ENCODE assay signal across 8 mouse cellular contexts in the genomic region with DNA sequence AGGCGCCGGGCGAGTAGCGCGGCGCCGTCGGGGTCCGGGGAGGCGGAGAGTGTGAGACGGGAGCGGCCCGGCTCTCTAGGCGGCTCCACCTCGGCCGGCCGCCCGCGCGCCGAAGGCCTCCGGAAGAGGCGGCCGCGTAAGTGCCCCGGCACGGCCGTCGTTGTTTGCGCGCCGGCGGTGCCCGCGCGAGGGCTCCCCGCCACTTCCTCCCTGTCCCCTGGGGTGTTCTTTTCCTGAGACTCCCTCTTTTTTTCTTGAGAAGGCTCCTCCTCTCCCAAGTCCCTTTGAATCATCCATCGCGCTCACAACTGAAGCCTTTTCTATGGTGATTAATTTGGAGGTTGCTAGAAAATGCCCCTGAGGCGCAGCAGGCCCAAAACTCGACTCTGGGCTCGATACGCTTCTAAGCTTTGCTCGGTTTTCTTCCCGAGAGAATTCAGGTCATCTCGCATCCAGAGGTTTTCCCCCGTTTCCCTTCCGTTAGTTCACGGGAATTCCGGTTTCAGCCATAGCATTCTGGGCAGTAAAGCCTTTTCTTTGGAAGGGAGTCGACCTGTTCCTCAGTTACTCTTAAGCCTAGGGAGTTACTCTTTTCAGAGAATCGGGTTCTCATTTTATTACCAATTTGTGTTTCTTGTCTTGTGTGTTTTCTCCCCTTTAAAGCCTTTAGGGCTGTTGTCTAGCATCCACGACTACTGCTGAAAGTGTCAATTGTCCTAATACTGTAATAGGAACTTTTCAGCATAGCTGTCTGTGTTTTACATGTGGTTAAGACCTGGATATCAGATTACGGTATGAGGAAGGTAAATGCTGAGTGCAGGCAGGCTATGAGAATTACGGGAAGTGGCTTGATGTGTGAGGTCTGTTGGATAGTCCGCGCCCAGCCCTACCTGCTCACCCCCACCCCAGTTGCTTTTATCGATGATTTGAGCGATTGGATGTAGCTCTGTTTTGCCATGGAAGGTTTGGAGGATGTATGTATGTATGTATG. TPM values are rescaled to one million over a fixed set of nuclear protein-coding genes. Genes with fewer than 3 reads are reported as not detected.
DNase-seq lines count a peak whose midpoint lies in the region; ATAC-seq and TF ChIP-seq lines count a peak whose summit lies in the region.

No protein-coding gene starts in this region.

- peak overlapping the region; percentile 77 for H3K4me3 ChIP-seq in liver, adult 2 months (ENCODE audit: insufficient read depth, low read depth, low read length)

- DNase-seq in spleen, postnatal 10 days (ENCODE audit: low spot score in 2 of 2) = peak; percentile 38 to 49
- no peak for DNase-seq in spleen, adult 18-20 months
- DNase-seq in brain, embryonic 14.5 days (ENCODE audit: low read depth) = peak; percentile 44
- peak; percentile 45 for DNase-seq in liver, adult 2 months (ENCODE audit: extremely low read depth, low read depth, low spot score)
- DNase-seq in neural tube, embryonic 10.5 days (ENCODE audit: extremely low spot score, low spot score) = peak; percentile 28
- no peak for DNase-seq in yolk sac, embryonic 10.5 days (ENCODE audit: low spot score)
- no peak for DNase-seq in ovary, adult 18-20 months (ENCODE audit: low spot score)

- peak overlapping the region; percentile 87 for H3K27ac ChIP-seq in liver, adult 2 months (replicated peaks; ENCODE audit: insufficient read depth, low read depth, low read length)

- TF ChIP-seq CTCF in brain, embryonic 14.5 days (IDR thresholded peaks at IDR 0.05; ENCODE audit: borderline replicate concordance, extremely low read depth, insufficient read depth, insufficient read length) = no peak
- TF ChIP-seq CTCF in liver, adult 2 months (IDR thresholded peaks at IDR 0.05; ENCODE audit: low read depth, low read length) = no peak

- no peaks in the 10 kb centered on the region for H3K27me3 ChIP-seq in liver, adult 2 months (ENCODE audit: control insufficient read depth, insufficient read depth, low read length)

- no peaks in the 10 kb centered on the region for H3K36me3 ChIP-seq in liver, adult 2 months (ENCODE audit: control insufficient read depth, insufficient read depth, low read length)

- under 1% methylated on average over 59 of the region's 59 CpGs for WGBS in liver, adult 2 months

- peak overlapping the region; percentile 92 for H3K9ac ChIP-seq in liver, adult 2 months (ENCODE audit: low read depth, low read length)

- no peak for TF ChIP-seq POLR2A in brain, embryonic 14.5 days (IDR thresholded peaks at IDR 0.05; ENCODE audit: borderline replicate concordance, extremely low read depth, insufficient read depth, insufficient read length, poor library complexity, severe bottlenecking)
- TF ChIP-seq POLR2A in liver, adult 2 months (IDR thresholded peaks at IDR 0.05; ENCODE audit: extremely low read depth, insufficient read depth, low read length) = no peak

- H3K4me1 ChIP-seq in liver, adult 2 months (ENCODE audit: control insufficient read depth, insufficient read depth, low read length) = peaks cover 8% of the 10 kb centered on the region

- ATAC-seq in granulocyte monocyte progenitor cell, adult 5-6 weeks (replicated peaks; ENCODE audit: poor library complexity, severe bottlenecking) = peak; percentile 40

- peaks cover 16% of the 10 kb centered on the region; the same call in 1 of the 2 replicates for H3K79me2 ChIP-seq in liver, adult 2 months (ENCODE audit: control insufficient read depth, insufficient read depth, low read length)

RNA-seq across cellular contexts. Expression of a gene that starts 0.7 kb away (rescaled TPM):
- polyA plus RNA-seq in brain, embryonic 14.5 days (2012; rRNA removed) = 32.1 and 36.3 TPM in 2 replicates
- total RNA-seq in granulocyte monocyte progenitor cell, adult 5-6 weeks (2014; fragmentation: Nextera tagmentation) = 34.6 and 48.4 TPM in 2 replicates
- total RNA-seq in granulocyte monocyte progenitor cell, adult 5-6 weeks (2017) = 39.3 and 41.8 TPM in 2 replicates
- 16.0 and 16.2 TPM in 2 replicates for total RNA-seq in liver, adult 2 months (2014; rRNA removed)
- polyA plus RNA-seq in liver, adult 2 months (2012; rRNA removed) = 6.1 and 6.6 TPM in 2 replicates

RNA-seq across cellular contexts. Expression of a gene that starts 29.1 kb away (rescaled TPM):
- polyA plus RNA-seq in brain, embryonic 14.5 days (2012; rRNA removed) = 9.3 and 10.4 TPM in 2 replicates
- total RNA-seq in granulocyte monocyte progenitor cell, adult 5-6 weeks (2014; fragmentation: Nextera tagmentation) = 26.2 and 26.6 TPM in 2 replicates
- total RNA-seq in granulocyte monocyte progenitor cell, adult 5-6 weeks (2017) = 11.3 and 11.8 TPM in 2 replicates
- 25.0 and 40.6 TPM in 2 replicates for total RNA-seq in liver, adult 2 months (2014; rRNA removed)
- 134 and 135 TPM in 2 replicates for polyA plus RNA-seq in liver, adult 2 months (2012; rRNA removed)

RNA-seq across cellular contexts. Expression of a gene that starts 56.1 kb away (rescaled TPM):
- polyA plus RNA-seq in brain, embryonic 14.5 days (2012; rRNA removed) = 34.9 and 45.3 TPM in 2 replicates
- 5.7 and 5.9 TPM in 2 replicates for total RNA-seq in granulocyte monocyte progenitor cell, adult 5-6 weeks (2014; fragmentation: Nextera tagmentation)
- 1.0 and 1.5 TPM in 2 replicates for total RNA-seq in granulocyte monocyte progenitor cell, adult 5-6 weeks (2017)
- total RNA-seq in liver, adult 2 months (2014; rRNA removed) = 12.4 and 15.4 TPM in 2 replicates
- 49.1 and 53.8 TPM in 2 replicates for polyA plus RNA-seq in liver, adult 2 months (2012; rRNA removed)

Comparison
In these comparisons a context has a peak if more than half of its experiments do, and no peak if none do; other contexts are left out.
1. DNase-seq: peak in spleen, postnatal 10 days (2 of 2), brain, embryonic 14.5 days (single experiment), liver, adult 2 months (single experiment) and neural tube, embryonic 10.5 days (single experiment); none in spleen, adult 18-20 months (0 of 2), yolk sac, embryonic 10.5 days (single experiment) and ovary, adult 18-20 months (single experiment).